ENCODE assay signal across 9 mouse cellular contexts in genomic region chr1:193588477-193589464, GRCm38 (mm10).
DNase-seq lines count a peak whose midpoint lies in the region; ATAC-seq and TF ChIP-seq lines count a peak whose summit lies in the region.
"Had no signal": no experiment of that assay in that cellular context is flagged by ENCODE, and none has a peak within 500 bp of the region (broad histone marks: within the 10 kb centered on the region; RNA-seq: fewer than 3 reads in every experiment).

No protein-coding gene starts in this region.

- CTCF ChIA-PET in Patski (lab: Charles Lee) = interaction anchor here (0.7 to 5.6 kb wide), 11 partner anchors 9 to 203 kb away, joined by 3 to 43 read pairs (median 9); no protein-coding TSS in a partner anchor

- no peaks in the 10 kb centered on the region for H3K36me3 ChIP-seq in forebrain, embryonic 14.5 days (ENCODE audit: control insufficient read depth, insufficient read depth, low read length)
- no peaks in the 10 kb centered on the region for H3K36me3 ChIP-seq in lung, embryonic 15.5 days

- peak; percentile 85 for TF ChIP-seq CTCF in Patski (IDR thresholded peaks at IDR 0.05)
- peak; percentile 82 for TF ChIP-seq CTCF in layer of hippocampus, adult 2 months (conservative IDR thresholded peaks at IDR 0.05)

- no peak overlapping the region for H3K4me3 ChIP-seq in forebrain, embryonic 14.5 days (ENCODE audit: low read depth, low read length)
- no peak overlapping the region for H3K4me3 ChIP-seq in layer of hippocampus, adult 2 months
- H3K4me3 ChIP-seq in lung, embryonic 15.5 days = no peak overlapping the region
- H3K4me3 ChIP-seq: megakaryocyte, embryonic 14.5 days had no signal

- no peaks in the 10 kb centered on the region for H3K27me3 ChIP-seq in Patski
- no peaks in the 10 kb centered on the region for H3K27me3 ChIP-seq in forebrain, embryonic 14.5 days (replicated peaks; ENCODE audit: control insufficient read depth, insufficient read depth, low read length)
- no peaks in the 10 kb centered on the region for H3K27me3 ChIP-seq in lung, embryonic 15.5 days

- H3K4me2 ChIP-seq in forebrain, embryonic 14.5 days (ENCODE audit: low read length) = no peak overlapping the region
- H3K4me2 ChIP-seq in lung, embryonic 15.5 days = no peak overlapping the region

- ATAC-seq in Patski = peak; percentile 76
- peak; percentile 56 for ATAC-seq in forebrain, embryonic 14.5 days
- peak; percentile 89 to 93 for ATAC-seq in hematopoietic stem cell, adult 5-6 weeks (replicated peaks in 1 of 2; ENCODE audit: insufficient read depth in 1 of 2, low FRiP score in 2 of 2, low TSS enrichment in 1 of 2, low read depth in 1 of 2, poor library complexity in 2 of 2, severe bottlenecking in 2 of 2)
- ATAC-seq in lung, embryonic 15.5 days (ENCODE audit: borderline replicate concordance, extremely low read depth, low FRiP score, low TSS enrichment) = peak; percentile 56; the same call in 1 of the 2 replicates
- no peak for ATAC-seq in erythroblast, adult 5-6 weeks (replicated peaks; ENCODE audit: low FRiP score, poor library complexity, severe bottlenecking)

- H3K4me1 ChIP-seq in forebrain, embryonic 14.5 days (ENCODE audit: control insufficient read depth, insufficient read depth, low read length) = peaks cover 35% of the 10 kb centered on the region
- H3K4me1 ChIP-seq in lung, embryonic 15.5 days = peaks cover 9% of the 10 kb centered on the region

- in situ Hi-C loops in Patski (cut with MboI; ENCODE audit: low pct_unique_long_range_greater_than_20kb) = loop anchor here (5.0 kb wide), 2 partner anchors 81 to 196 kb away; no protein-coding TSS in a partner anchor

- H3K27ac ChIP-seq in forebrain, embryonic 14.5 days (ENCODE audit: low read depth, low read length) = no peak overlapping the region
- H3K27ac ChIP-seq in layer of hippocampus, adult 2 months = peak overlapping the region; percentile 72
- H3K27ac ChIP-seq in lung, embryonic 15.5 days = 0 out of 2 replicates have a peak overlapping the region, but pooled peaks have one; percentile 22

- WGBS in forebrain, embryonic 14.5 days = 19% methylated on average over 12 of the region's 12 CpGs
- WGBS in lung, embryonic 15.5 days = 18% methylated on average over 12 of the region's 12 CpGs

- no peaks in the 10 kb centered on the region for H3K9me3 ChIP-seq in forebrain, embryonic 14.5 days (replicated peaks; ENCODE audit: control insufficient read depth, low read length)
- no peaks in the 10 kb centered on the region for H3K9me3 ChIP-seq in lung, embryonic 15.5 days
- H3K9me3 ChIP-seq: megakaryocyte, embryonic 14.5 days had no signal

- POLR2A ChIA-PET in Patski (lab: Charles Lee) = interaction anchor here (0.5 kb wide), 1 partner anchor 556 kb away, joined by 3 read pairs; no protein-coding TSS in a partner anchor

- DNase-seq in Patski (ENCODE audit: low read depth, low spot score) = no peak
- peak; percentile 28 for DNase-seq in cerebellum, adult 11 months
- DNase-seq in forebrain, embryonic 14.5 days (ENCODE audit: low spot score) = peak; percentile 83
- DNase-seq in layer of hippocampus, adult 2 months (ENCODE audit: low spot score in 2 of 2) = peak; percentile 44 to 75
- peak; percentile 90 for DNase-seq in retina, embryonic 14.5 days (ENCODE audit: low spot score)

- no peak overlapping the region for H3K9ac ChIP-seq in forebrain, embryonic 14.5 days (ENCODE audit: low read length)
- H3K9ac ChIP-seq in lung, embryonic 15.5 days = no peak overlapping the region
